23 mouse cellular contexts compared by ENCODE assay signal in the genomic region with DNA sequence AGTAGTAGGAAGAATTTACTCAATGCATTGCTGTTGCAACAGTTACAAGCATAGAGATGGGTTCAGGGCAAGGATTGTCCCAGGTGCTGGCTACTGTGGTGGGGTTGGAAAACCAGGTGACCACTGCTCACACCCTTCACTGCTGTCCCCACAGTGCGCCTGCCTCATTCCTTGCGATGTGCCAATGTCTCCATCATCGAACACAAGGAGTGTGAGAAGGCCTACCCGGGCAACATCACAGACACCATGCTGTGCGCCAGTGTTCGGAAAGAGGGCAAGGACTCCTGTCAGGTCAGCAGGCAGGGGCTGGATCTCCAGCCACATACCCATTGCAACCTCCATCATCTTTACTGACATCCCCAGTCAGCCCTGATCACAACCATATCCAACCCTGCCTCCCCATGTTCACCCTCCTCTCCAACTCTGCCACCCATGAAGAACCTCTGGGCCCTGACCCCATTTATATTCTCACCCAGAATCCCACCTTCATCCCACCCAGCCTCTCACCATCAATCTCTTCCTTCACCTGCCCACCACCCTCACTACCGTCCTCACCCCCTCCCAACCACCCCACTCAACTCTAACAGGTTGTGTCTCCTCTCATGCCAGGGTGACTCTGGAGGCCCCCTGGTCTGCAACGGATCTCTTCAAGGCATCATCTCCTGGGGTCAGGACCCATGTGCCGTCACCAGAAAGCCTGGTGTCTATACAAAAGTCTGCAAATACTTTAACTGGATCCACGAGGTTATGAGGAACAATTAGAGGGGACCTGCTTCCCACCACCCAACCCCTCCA. TPM values are rescaled to one million over a fixed set of nuclear protein-coding genes. Genes with fewer than 3 reads are reported as not detected.
"Had no signal": no experiment of that assay in that cellular context is flagged by ENCODE, and none has a peak within 500 bp of the region (broad histone marks: within the 10 kb centered on the region; RNA-seq: fewer than 3 reads in every experiment).

No protein-coding gene starts in this region.

- H3K9me3 ChIP-seq: intestine, embryonic 15.5 days; liver, embryonic 15.5 days; midbrain, embryonic 13.5 days had no signal

- ATAC-seq: hindbrain, postnatal 0 days; intestine, embryonic 15.5 days; midbrain, embryonic 13.5 days had no signal

- H3K4me2 ChIP-seq: intestine, embryonic 15.5 days; liver, embryonic 11.5 days; liver, embryonic 15.5 days; lung, embryonic 14.5 days; midbrain, embryonic 13.5 days had no signal

- H3K9ac ChIP-seq: intestine, embryonic 15.5 days; liver, embryonic 15.5 days; lung, embryonic 14.5 days; midbrain, embryonic 13.5 days had no signal

- DNase-seq: kidney, adult 8-10 months; kidney, postnatal 36 days; layer of hippocampus, adult 9-11 months; layer of hippocampus, postnatal 36 days; lung, embryonic 14.5 days; lung, postnatal 14 days; thymus, adult 2 months; thymus, postnatal 36 days had no signal

- H3K4me3 ChIP-seq: intestine, embryonic 15.5 days; liver, embryonic 15.5 days; midbrain, embryonic 13.5 days had no signal

- H3K36me3 ChIP-seq: intestine, embryonic 15.5 days; liver, embryonic 15.5 days; midbrain, embryonic 13.5 days had no signal

- H3K27ac ChIP-seq: hindbrain, postnatal 0 days; intestine, embryonic 15.5 days; kidney, postnatal 0 days; liver, embryonic 15.5 days; macrophage; midbrain, embryonic 13.5 days had no signal

RNA-seq across cellular contexts. Expression of a gene that starts 2.5 kb away (rescaled TPM):
- total RNA-seq: hindbrain, postnatal 0 days; left cerebral cortex, adult 8-10 months; left cerebral cortex, postnatal 36 days had no signal
- polyA plus RNA-seq: liver, embryonic 11.5 days; macrophage; midbrain, embryonic 13.5 days; midbrain, postnatal 0 days; neural tube, embryonic 11.5 days; spleen, adult 2 months had no signal

RNA-seq across cellular contexts. Expression of a gene that starts 4.0 kb away (rescaled TPM):
- total RNA-seq: hindbrain, postnatal 0 days; layer of hippocampus, adult 18-20 months; layer of hippocampus, postnatal 36 days; left cerebral cortex, adult 8-10 months; left cerebral cortex, postnatal 36 days; midbrain, postnatal 0 days; neutrophil, adult 5-6 weeks had no signal
- polyA plus RNA-seq: hindbrain, postnatal 0 days; kidney, postnatal 0 days; liver, embryonic 11.5 days; liver, embryonic 15.5 days; lung, embryonic 14.5 days; macrophage; midbrain, embryonic 13.5 days; midbrain, postnatal 0 days; neural tube, embryonic 11.5 days; spleen, adult 2 months had no signal

RNA-seq across cellular contexts. Expression of a gene that starts 9.7 kb away (rescaled TPM):
- total RNA-seq: hindbrain, postnatal 0 days; layer of hippocampus, adult 18-20 months; layer of hippocampus, postnatal 36 days; left cerebral cortex, adult 8-10 months; left cerebral cortex, postnatal 36 days; midbrain, postnatal 0 days; neutrophil, adult 5-6 weeks had no signal
- polyA plus RNA-seq: hindbrain, postnatal 0 days; intestine, embryonic 15.5 days; kidney, postnatal 0 days; limb, embryonic 14.5 days; liver, embryonic 11.5 days; liver, embryonic 15.5 days; lung, embryonic 14.5 days; macrophage; midbrain, embryonic 13.5 days; midbrain, postnatal 0 days; neural tube, embryonic 11.5 days; spleen, adult 2 months had no signal

RNA-seq across cellular contexts. Expression of a gene that starts 13.3 kb away (rescaled TPM):
- total RNA-seq: hindbrain, postnatal 0 days; layer of hippocampus, adult 18-20 months; layer of hippocampus, postnatal 36 days; left cerebral cortex, adult 8-10 months; left cerebral cortex, postnatal 36 days; midbrain, postnatal 0 days; neutrophil, adult 5-6 weeks had no signal
- polyA plus RNA-seq: hindbrain, postnatal 0 days; intestine, embryonic 15.5 days; liver, embryonic 11.5 days; liver, embryonic 15.5 days; lung, embryonic 14.5 days; macrophage; midbrain, postnatal 0 days; neural tube, embryonic 11.5 days; spleen, adult 2 months had no signal

RNA-seq across cellular contexts. Expression of a gene that starts 19.0 kb away (rescaled TPM):
- polyA plus RNA-seq: macrophage had no signal
